Mouse (Mus musculus): ENCODE results near the gene Nck2.
"Not testable (repeated sequence)": the region's sequence is repeated elsewhere in the genome, so short reads cannot be mapped to it uniquely, and the experiment has no call there.

Nck2 gene

DNA sequence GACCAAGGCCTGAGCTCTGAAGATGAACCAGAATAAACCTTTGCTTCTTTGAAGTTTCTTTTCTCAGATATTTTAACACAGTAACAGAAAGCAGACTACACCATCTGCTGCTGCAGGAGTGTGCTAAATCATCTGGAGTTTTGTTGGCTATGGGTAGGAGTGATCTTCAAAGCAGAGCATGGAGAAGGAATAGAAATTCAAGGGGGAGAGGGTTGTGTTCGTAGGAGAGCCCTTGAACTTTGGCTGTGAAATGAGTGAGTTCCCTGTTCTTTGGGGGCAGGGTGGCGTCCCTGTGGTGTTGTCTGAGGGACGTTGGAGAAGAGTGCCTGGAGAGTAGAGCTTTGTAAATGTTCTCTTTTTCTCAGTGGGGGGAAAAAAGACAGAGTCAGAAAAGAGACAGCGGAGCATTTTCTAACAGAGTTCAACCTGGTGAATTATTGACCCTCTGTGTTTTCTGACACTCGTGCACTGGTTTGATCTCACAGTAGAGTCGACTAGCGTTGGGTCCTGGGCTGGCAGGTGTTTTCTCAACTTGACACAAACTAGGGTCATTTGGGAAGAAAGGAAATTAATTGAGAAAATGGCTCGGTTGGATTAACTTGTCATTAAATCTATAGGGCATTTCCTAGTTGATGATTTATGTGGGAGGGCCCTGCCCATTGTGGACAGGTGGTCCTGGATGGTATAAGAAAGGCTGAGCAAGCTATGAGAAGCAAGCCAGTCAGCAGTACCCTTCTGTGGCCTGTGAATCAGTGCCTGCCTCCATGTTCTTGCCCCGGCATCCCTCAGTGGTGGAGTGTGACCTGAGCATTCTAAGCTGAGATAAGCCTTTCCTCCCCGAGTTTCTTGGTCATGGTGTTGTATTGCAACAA, 57.8 kb downstream of the Nck2 start:
- no peak for DNase-seq (ENCODE audit: low read depth)

DNA sequence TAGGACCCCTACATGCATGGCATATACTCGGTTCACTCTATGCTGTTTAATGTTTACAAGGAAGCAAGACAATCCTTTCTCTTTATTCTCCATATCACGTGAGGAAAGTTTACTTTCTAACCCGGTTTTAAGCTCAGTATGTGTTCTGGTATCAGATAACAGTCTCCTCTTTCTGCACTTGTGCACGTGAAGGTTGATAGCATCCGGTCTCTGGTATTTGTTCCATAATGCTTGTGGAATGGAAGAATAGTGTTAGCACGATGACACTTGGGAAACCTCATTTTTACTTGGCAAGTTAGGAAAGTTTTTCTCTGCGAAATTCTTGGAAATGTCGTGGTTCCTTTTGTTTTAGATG, 58.4 kb downstream of the Nck2 start:
- DNase-seq (ENCODE audit: low read depth) = no peak

DNA sequence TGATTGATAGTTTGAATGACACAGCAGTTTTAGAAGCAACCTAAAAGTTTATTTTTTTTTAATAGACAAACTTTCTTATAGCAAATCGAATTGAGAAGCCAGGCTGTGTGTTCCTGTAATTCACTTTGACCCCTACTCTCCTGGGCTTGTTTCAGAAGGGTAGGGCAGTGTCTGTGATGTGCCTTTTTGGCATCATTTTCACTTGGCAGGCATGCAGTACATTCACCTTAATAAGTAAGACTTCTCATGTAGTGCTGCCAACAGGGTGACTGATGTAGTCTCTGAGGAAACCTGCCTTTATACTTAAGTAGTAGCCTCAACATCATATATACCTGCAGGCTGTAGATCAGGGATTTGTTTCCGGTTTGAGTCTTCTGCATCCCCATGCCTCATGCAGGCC, 58.9 kb downstream of the Nck2 start:
- no peak for DNase-seq (ENCODE audit: low read depth)

DNA sequence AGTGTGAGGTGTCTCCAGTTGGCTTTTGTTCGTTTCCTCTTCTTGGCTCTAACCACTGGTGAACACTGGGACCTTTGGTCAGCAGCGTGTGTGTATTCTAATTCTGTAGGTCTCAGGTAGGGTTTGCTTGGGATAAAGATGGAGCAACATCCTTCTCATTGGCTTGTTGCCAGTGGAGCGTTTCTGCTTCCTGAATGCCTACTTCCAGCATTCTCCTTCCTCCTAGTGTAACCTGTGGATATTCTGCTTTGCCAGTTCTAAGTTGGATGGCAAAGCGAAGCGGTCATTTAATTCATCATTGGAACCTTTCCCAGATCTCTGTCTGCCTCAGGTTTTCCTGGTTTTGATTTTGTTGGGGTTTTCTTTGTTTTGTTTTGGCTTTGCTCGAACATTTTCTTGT, 59.3 kb downstream of the Nck2 start:
- peak; percentile 22 for DNase-seq (ENCODE audit: low read depth)

DNA sequence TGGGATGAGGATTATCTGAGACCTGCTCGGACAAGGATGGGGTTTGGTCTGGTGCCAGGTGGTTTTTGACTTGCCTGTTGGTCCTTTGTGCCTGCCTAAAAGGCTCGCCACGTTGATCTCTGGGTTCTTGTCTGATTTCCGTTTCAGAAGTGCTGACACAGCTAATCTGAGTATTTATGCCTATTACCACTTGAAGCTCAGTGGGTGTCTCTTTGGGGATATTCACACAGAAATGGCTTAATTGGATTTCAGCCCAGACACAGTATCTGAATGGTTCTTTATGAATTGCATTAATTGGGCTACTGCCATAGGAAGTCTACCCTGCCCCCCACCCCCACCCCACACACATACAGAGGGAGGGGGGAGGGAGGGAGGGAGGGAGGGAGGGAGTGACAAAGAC, 59.9 kb downstream of the Nck2 start:
- peak; percentile 8 for DNase-seq (ENCODE audit: low read depth)

DNA sequence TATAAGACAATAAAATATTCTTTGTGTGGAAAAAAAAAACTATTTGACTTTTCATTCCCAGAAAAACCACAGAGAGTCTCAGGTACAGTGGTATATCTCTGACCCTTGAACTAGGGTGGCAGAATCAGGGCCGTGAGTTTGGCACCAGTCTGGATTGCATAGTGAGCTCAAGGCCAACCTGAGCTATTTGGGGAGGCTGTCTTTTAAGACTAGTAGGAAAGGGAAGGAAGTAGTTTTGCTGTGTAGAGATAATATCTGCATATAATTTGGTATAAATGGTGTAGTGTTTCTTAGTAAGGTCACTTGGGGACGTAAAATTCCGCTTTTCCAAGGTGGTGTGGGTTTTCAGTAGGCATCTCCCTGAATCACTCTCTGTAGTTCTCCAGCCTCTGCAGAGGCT, 62.3 kb downstream of the Nck2 start:
- no peak for DNase-seq (ENCODE audit: low read depth)

DNA sequence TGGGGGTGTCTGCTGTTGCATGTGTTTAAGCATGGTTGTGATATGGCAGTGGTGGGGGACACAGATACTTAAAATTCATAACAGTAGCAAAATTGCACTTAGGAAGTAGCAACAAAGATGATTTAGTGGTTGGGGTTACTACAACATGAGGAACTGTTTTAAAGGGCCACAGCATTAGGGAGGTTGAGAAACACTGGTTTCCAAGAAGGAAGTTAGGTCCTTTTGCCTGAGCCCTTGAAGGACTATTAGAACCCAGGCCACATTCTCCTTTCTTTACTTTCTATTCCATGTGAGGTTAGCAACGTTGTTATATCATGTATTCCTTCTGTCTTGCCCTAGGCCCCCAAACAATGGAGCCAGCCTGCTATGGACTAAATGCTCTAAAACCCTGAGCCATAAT, 63.4 kb downstream of the Nck2 start:
- DNase-seq (ENCODE audit: low read depth) = no peak

DNA sequence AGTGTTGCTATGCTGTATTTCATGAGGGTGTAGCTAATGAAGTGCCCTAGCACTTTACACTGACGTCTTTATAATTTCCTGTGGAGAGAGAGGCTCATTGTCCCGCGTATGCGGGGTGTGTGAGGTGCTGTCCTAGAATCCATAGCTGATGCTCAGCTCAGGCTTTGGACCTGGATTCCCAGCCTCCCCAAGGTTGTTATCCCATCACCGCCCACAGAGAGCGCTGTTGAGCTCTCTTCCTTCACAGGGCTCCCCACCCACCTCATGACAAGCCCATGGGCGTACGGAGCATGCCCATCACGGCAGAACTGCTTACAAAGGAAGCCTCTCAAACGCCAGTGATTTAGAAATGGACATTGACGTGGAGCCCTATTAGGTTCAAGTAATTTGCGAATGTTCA, 66.9 kb downstream of the Nck2 start:
- DNase-seq (ENCODE audit: low read depth) = no peak

DNA sequence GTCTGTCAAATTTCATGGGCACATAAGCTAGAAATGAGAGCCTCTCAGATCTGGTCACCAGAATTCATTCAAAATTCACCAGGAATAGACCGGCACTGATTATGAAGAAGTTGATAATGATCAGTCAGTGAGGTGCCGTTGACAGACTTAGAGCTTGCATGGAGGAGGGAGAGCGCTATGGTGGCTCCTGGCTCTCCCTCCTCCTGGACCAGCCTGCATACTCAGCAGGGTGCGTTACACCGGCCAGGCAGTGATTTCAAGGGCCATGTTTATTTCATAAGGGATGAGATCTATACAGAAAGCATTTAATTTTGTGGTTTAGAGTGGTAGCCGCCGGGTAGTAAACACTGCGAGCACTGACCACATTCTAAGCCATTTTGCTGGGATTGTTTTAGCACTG, 67.3 kb downstream of the Nck2 start:
- DNase-seq (ENCODE audit: low read depth) = no peak

DNA sequence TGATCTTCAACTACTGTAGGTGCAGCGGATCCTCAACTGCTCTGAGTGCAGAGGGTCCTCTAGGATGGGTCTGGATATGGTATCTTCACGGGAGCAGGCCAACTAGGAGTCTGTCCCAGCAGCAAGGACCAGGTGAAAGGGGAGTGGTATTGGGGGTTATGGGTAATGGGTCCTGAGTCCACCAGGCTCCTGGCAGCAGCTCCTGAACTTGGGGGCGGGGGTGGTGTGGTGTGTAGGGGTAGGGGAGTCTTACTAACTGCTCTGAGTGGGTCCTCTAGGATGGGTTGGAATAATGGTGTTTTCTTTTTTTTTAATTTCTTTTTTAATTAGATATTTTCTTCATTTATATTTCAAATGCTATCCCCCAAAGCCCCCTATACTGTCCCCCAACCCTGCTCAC, 73.0 kb downstream of the Nck2 start:
- no peak for DNase-seq (ENCODE audit: low read depth)

DNA sequence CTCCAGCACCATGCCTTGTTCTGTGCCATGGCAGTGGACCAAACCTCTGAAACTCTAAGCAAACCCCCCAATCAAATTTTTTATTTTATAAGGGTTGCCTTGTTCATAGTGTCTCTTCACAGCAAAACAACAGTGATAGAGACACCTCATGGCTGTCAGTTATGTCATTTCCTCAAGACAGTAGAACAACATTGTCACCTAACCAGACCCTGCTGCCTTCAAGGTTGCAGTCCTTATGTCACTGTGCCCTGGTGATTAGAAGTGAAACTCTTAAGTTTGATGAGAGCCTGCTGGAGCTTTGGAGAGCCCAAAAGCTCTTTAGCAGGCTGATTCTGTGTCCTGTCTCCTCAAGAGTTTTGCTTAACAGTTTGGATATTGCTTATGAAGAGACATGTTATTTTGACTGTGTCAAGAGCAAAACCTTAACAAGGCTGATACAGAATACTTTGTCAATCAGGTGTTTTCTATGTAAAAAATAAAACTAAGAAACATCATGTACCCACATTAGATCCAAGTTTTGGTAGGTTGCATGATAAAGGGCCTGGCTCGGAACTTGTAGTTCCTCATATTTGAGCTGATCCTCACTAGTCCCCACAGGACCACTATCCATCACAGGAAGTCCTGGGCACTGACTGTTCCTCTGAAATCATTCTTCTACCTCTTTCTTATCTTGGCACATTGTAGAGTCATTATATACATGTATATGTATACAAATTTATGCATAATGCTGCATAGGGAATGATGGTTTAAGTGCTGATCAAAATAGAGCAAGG, 76.0 kb downstream of the Nck2 start:
- no peak for DNase-seq (ENCODE audit: low read depth)

DNA sequence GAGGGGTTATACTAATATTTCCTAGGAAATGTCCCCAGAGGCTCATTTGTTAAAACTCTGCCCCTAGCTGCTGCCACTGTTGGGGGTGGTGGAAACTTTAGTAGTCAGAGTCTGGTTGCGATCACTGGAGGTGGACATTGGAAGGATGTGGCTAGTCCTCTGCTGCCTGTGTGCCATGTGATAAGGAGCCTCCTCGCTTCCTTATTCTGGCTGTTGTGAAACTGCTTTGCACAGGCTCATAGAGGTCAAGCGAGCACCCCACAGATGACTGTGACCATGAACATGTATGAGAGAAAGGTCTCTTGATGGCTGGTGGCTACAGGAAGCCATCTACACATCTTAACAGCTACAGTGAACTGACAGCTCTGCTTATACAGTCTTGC, 76.6 kb downstream of the Nck2 start:
- DNase-seq (ENCODE audit: low read depth) = no peak

DNA sequence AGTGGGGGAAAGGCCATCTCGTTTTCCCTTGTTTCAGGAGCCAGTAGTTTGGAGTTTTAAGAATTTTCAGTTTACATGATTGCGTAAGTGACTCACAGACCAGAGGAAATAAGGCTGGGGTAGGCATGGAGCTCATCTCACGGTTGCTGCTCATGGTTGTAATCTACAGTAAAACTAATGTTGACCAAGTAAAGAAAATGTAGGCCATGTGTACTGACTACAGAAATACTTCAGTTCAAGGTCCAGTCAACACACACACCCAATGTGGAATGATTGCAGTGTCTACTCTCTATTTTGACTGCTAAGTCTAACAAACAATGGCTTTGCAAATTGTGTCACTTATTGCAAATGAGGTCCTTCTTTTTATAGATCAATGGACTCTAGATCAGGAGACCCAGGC, 77.1 kb downstream of the Nck2 start:
- no peak for DNase-seq (ENCODE audit: low read depth)

DNA sequence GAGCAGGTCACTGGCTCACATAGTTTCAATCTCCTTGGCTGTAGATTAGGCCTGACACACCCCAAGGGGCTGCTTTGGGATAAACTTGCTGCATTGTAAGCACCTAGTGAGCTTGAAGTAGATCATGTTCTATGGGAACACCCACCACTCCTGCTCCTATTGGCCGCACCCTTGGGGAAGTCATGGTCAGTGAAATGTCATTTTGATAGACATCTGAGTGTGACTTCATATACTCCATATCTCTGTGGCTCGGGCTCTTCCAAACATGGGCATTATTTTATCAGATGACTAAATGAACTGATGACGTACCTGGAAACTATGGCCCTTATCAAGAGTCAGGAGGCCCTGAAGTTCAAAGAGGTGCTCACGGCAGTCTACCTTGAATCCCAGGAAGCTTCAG, 77.6 kb downstream of the Nck2 start:
- DNase-seq (ENCODE audit: low read depth) = no peak

DNA sequence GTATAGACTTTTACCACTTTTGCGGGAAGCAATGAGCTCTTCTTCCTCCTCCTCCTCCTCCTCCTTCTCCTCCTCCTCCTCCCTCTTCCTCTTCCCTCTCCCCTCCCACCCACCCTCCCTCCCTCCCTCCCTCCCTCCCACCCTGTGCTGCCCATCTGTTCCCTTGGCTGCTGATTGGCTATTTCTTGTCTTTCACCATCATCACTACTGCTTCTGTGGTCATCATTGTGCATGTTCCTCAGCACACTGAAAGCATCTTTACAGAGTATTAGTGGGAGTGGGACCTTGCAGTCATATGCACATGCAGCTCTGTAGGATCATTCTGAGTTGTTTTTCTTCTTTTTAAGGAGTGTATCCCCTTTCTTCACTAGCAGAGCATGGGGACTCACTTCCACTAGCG, 78.6 kb downstream of the Nck2 start:
- DNase-seq (ENCODE audit: low read depth) = no peak

DNA sequence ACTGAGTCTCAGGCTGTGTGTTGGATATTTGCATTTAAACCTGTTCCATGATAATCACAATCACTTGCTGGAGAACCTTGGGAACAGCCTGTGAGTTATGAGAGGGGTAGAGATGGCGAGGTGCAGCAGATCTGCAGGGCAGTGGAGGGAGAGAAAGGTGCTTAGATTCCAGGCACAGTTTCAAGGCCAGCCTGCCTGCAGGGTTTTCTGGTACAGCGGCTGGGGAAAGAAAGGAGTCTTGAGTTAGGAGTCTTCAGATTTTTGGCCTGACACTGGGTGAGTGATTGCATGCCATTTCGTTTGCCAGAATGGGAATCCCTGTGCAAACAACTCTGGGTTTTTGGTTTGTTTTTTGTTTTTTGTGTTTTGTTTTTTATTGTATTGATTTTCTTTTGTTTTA, 80.0 kb downstream of the Nck2 start:
- DNase-seq (ENCODE audit: low read depth) = no peak

DNA sequence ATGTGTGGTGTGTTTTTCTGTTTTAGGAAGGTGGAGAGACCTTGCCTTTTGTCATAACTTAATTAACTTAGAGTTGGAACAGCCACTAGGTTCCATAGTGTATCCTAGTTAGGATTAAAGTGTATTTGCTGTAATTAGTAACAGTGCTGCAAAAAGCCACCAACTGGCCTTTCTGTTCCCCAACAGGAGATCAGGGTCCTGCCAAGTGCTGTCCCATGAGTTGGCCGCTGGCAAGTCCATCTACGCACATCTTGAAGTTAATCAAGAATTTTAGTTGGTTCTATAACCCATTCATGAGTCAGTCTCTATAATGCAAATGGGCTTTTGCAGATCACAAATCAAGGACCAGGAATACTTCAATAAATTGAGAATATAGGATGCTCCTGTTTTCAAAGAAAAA, 83.9 kb downstream of the Nck2 start:
- DNase-seq (ENCODE audit: low read depth) = no peak

DNA sequence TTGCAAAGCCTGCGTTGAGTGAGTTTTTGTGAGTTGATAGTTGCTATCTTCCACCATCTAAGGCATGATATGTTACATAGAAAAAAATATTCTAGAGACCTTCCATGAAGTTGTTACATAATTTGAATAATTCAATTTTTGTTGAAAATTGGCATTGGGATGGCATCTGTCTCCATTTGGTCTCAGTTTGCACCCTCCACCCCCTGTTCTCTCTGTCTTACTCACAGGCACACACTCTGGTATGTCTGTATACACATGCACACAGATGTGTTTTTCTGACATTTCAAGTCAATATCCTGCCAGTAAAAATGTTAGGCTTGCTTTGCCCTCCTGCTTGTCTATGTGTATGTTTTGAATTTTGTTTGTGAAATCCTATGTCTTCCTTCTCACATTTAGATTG, 84.7 kb downstream of the Nck2 start:
- DNase-seq (ENCODE audit: low read depth) = no peak

DNA sequence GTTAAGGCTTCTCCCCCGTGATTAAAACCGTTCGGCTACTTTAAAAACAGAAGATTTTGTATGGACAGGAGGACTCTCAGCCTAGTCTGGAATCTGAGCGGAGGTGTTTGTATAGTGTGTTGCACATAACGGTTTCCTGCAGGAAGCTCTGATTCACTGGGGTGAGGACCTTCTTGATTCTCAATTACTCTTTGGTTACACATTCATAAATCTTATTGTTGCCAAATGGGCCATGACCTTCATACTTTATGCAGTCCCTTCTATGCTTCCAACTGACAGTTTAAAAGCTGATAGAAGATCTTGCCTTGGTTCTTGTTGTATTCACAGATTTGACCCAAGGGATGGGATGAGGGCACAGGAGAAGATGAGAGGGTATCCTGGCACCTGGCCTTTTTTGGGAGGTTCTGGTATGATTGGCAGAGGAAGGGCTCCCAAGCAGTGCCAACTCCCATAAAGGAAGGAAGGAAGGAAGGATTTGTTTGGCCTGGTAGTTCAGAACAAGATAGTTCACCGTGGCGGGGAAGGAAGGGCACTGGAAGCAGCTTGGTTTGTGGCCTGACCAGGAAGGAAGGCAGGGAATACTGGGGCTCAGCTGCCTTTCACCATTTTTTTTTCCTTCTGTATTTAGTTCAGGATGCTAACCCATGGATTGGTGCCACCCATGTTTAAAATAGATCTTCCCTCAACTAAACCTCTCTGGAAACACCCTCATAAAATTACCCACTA, 86.1 kb downstream of the Nck2 start:
- no peak for DNase-seq (ENCODE audit: low read depth)

DNA sequence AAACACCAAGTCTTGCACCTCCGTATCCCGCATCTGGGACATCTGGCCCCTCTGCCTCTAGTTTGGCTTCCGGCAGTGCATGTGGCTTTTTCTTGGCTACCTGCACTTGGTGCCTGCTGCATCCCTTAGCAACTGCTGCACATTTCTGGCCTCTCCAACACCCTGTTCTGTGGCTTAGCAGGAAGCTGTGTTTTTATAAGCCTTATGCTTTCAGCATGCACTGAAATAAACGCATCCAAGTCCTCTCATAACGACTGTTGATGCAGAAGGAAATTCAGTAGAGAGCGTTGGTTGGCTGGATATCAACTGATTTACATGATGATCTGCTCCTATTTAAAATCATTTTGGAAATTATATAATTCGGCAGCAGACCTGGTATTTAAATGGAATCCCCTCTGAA, 86.9 kb downstream of the Nck2 start:
- no peak for DNase-seq (ENCODE audit: low read depth)

DNA sequence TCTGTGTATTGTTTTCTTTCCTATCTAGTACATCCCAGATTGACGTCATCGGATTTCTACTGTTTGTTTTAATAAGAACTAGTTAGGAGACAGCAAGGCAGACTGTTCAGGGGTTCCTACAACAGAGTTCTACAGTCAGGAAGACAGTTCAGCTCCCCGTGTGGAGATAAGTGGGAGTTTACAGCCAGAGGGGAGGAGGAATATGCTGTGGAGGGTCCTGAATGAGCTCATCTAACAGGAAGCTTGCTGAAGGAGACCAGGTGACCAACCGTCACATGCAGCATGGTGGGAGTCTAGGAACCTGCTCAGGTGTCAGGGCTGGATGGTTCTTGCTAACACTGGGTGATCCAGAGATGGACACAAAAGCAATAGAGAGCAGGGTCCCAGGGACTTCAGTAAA, 87.9 kb downstream of the Nck2 start:
- DNase-seq (ENCODE audit: low read depth) = no peak

DNA sequence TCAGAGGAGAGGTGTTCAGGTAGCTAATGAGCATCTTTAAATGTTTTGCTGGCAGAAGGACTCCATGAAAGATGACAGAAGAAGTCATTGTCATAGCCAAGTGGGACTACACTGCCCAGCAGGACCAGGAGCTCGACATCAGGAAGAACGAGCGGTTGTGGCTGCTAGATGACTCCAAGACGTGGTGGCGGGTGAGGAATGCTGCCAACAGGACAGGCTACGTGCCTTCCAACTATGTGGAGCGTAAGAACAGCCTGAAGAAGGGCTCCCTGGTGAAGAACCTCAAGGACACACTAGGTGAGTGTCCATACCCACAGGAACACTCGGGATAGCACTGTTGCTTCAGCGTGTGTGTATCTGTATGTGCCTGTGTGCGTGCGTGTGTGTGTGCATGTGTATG, 89.1 kb downstream of the Nck2 start:
- not testable (repeated sequence) for DNase-seq (ENCODE audit: low read depth)
